Mouse (Mus musculus) liver, embryonic 14.5 days (tissue): ENCODE measurements around the gene Brap.

Source experiments
- CTCF ChIP-seq: IDR thresholded peaks from 2 replicates; pipeline ENCODE4 v1.5.1; 2016; ENCODE audit warnings: antibody characterized with exemption, low read depth, control low read depth
- EP300 ChIP-seq: IDR thresholded peaks from 2 replicates; pipeline ENCODE4 v1.6.1; 2016; ENCODE audit warnings: antibody characterized with exemption, low read depth

DNA sequence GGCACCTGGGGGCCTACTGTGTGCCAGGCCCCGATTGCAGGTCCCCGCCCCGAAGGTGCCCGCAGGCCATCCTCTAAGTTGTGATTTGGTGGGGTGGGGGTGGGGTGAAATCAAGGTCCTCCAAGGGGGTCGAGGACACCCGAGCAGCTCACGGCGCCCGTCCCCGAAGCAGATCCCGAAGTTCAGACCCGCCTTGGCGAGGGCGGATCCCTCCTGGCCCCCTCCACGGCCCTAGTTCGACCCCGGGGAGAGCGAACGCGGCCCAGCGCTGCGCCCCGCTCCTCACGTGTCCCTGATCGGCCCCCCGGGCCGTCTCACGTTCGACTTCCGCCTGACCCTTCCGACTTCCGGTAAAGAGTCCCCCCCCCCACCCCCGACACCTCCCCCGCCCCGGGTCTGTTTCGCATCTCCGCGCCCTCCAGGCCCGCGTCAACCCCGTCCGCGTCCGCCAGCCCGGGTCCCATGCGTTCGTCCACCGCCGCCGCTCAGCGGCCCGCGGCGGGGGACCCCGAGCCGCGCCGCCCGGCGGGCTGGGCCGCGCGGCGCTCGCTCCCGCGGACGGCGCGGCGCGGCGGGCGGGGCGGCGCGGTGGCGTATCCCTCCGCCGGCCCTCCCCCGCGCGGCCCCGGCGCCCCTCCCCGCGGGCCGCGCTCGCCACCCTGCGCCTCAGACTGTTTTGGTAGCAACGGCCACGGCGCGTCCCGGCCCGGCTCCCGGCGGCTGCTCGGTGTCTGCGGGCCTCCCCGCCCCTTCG lies 51.0 kb downstream of the Brap start, which contains the start of gene Atxn2:
- no peak for TF ChIP-seq CTCF
- TF ChIP-seq EP300, result no peak
